Mouse (Mus musculus) heart, embryonic 10.5 days (tissue): ENCODE data around the gene Cd101. TPM values are rescaled to one million over a fixed set of nuclear protein-coding genes. Genes with fewer than 3 reads are reported as not detected.

Source experiments
- polyA plus RNA-seq: library from polyadenylated mRNA; unstranded; fragments of >200 nt; fragmentation: Nextera tagmentation; extraction: Ambion mirVana; gene quantifications from 2 replicates; pipeline ENCODE4 v1.2.1, GENCODE M21; 2016

The Cd101 gene
- polyA plus RNA-seq, 1 experiment from 2014 or later: 0.50 TPM

Other genes starting within 250 kb of the Cd101 start
- 0.05 TPM in 2 replicates for gene Vtcn1, start 204.1 kb downstream of the Cd101 start, polyA plus RNA-seq
- 5.1 and 5.6 TPM in 2 replicates for gene Trim45, start 107.4 kb downstream of the Cd101 start, polyA plus RNA-seq
- 18.0 and 18.1 TPM in 2 replicates for gene Ttf2, start 59.9 kb downstream of the Cd101 start, polyA plus RNA-seq
- gene Ptgfrn, start 80.7 kb upstream of the Cd101 start, polyA plus RNA-seq: 4.8 and 5.6 TPM in 2 replicates